Mouse (Mus musculus) embryonic fibroblast, embryonic 13.5 days (primary cell): ENCODE results near the gene Clec12b. TPM values are rescaled to one million over a fixed set of nuclear protein-coding genes. Genes with fewer than 3 reads are reported as not detected.
"Not testable (repeated sequence)": the region's sequence is repeated elsewhere in the genome, so short reads cannot be mapped to it uniquely, and the experiment has no call there.

ENCODE experiments used
- H3K27ac ChIP-seq: 2 replicates; pipeline ENCODE4 v1.5.1; 2012; ENCODE audit warnings: low read length, control low read depth, inconsistent platforms; ENCODE audit not compliant: insufficient read depth
- H3K4me1 ChIP-seq: 2 replicates; pipeline ENCODE4 v1.6.1; 2011; ENCODE audit warnings: low read length; ENCODE audit not compliant: control insufficient read depth, insufficient read depth
- H3K4me3 ChIP-seq: 2 replicates; pipeline ENCODE4 v1.5.1; 2011; ENCODE audit warnings: mild to moderate bottlenecking, control low read depth, low read length; ENCODE audit not compliant: insufficient read depth
- CTCF ChIP-seq: IDR thresholded peaks from 2 replicates; pipeline ENCODE4 v1.5.1; 2011; ENCODE audit warnings: mild to moderate bottlenecking, control low read depth, low read length, moderate library complexity, borderline replicate concordance; ENCODE audit not compliant: insufficient read depth
- POLR2A ChIP-seq: IDR thresholded peaks from 2 replicates; pipeline ENCODE4 v1.6.1; 2011; ENCODE audit warnings: low read depth, mild to moderate bottlenecking, control low read depth, low read length, moderate library complexity
- polyA plus RNA-seq: library from polyadenylated mRNA; stranded (reverse); fragments of >200 nt; gene quantifications from 2 replicates; pipeline ENCODE4 v1.2.4, GENCODE M21; 2011; ENCODE audit warnings: low read depth; ENCODE audit not compliant: missing spikeins, insufficient read length

Clec12b gene
- polyA plus RNA-seq, 1 experiment, result not detected

GRCm38 (mm10) chr6:129344408-129344807 lies 41.3 kb downstream of the Clec12b start:
- TF ChIP-seq POLR2A (no peak), CTCF (no peak)
- H3K4me1 ChIP-seq, result no peaks in the 10 kb centered on the region
- no peak overlapping the region for H3K27ac ChIP-seq
- H3K4me3 ChIP-seq, result no peak overlapping the region

- not testable (repeated sequence) for H3K27ac ChIP-seq
Measured at GRCm38 (mm10) chr6:129342391-129342790, 43.3 kb downstream of the Clec12b start, which contains the start of gene Clec12a. Gene Clec12a, plus strand, starts transcription at chr6:129342691.

GRCm38 (mm10) chr6:129337751-129338150 lies 47.9 kb downstream of the Clec12b start:
- no peak for TF ChIP-seq POLR2A
- TF ChIP-seq CTCF, result no peak
- Histone ChIP-seq H3K27ac (no peak overlapping the region), H3K4me3 (no peak overlapping the region), H3K4me1 (no peaks in the 10 kb centered on the region)

More at GRCm38 (mm10) chr6:129342391-129342790, 43.3 kb downstream of the Clec12b start, which contains the start of gene Clec12a:
- H3K4me3 ChIP-seq, H3K4me1 ChIP-seq: not testable (repeated sequence)

DNA sequence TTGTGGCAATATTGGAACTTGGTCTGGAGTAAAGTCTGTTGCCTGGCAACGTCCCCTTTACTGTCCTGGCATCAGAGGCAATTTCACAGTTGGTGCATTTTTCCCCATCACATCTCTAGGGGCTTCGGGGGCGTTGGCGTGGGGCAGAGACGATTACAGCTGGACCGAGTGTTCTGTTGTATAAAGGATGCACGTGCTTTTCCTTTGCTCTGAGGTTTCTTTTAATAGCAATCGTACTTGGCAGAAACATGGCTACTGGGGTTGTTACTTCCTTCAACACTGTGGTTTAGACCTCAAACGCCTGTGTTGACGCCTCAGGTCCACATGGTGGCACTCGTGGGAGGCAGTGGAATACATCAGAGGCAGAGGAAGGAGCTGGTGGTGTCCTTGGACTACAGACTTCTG lies 52.0 kb downstream of the Clec12b start:
- Histone ChIP-seq H3K4me1 (no peaks in the 10 kb centered on the region), H3K27ac (no peak overlapping the region), H3K4me3 (no peak overlapping the region)
- peak; percentile 63; the same call in 1 of the 2 replicates for TF ChIP-seq CTCF
- no peak for TF ChIP-seq POLR2A

GRCm38 (mm10) chr6:129331610-129332009 lies 54.1 kb downstream of the Clec12b start, which contains the start of gene 4922502D21Rik:
Gene 4922502D21Rik, minus strand, starts transcription at chr6:129331796.
- Histone ChIP-seq H3K27ac (no peak within 1 kb of the TSS), H3K4me3 (no peak within 1 kb of the TSS), H3K4me1 (no peaks in the 10 kb centered on the region)
- no peak for TF ChIP-seq CTCF

DNA sequence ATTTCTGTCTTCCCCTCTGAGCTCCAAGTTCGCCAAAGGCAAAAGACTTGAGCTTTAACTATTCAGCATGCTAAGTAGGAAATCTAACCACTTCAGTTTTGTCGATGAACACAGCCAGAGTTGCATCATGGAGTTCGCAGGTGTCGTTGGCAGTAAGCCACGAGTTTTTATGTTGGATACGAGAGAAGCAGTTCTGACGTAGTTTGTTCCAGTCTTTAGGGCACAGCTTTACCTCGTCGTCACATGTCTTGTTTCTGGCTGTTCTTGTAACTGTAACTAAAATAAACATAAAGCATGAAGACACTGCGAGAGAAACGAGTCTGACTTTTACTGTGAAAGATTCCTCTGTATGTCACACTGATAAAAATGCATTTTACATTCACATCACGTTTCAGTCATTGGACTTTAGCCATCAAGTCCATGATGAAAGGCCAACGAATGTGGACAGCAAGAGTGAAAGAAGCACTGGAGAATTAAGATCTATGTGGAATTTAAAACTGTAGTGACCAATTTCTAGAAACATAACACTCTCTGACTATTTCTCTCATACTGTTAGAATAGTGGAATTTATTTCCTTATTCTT lies 59.0 kb downstream of the Clec12b start:
- no peaks in the 10 kb centered on the region for H3K4me1 ChIP-seq
- TF ChIP-seq CTCF (no peak), POLR2A (no peak)
- H3K27ac ChIP-seq, result no peak overlapping the region
- no peak overlapping the region for H3K4me3 ChIP-seq

GRCm38 (mm10) chr6:129326016-129326415 lies 59.7 kb downstream of the Clec12b start:
- H3K27ac ChIP-seq, result no peak overlapping the region
- no peaks in the 10 kb centered on the region for H3K4me1 ChIP-seq
- no peak overlapping the region for H3K4me3 ChIP-seq
- no peak for TF ChIP-seq CTCF
- no peak for TF ChIP-seq POLR2A

Other genes starting within 250 kb of the Clec12b start
- 45.1 and 55.3 TPM in 2 replicates for gene Clec2d, start 205.3 kb downstream of the Clec12b start, polyA plus RNA-seq
- not detected in 2 replicates for gene Cd69, start 110.4 kb downstream of the Clec12b start, polyA plus RNA-seq
- gene 4922502D21Rik, start 54.1 kb downstream of the Clec12b start, polyA plus RNA-seq, result not detected in 2 replicates
- 0.61 TPM in 1 of 2 replicates, not detected in the other for gene Clec12a, start 43.2 kb downstream of the Clec12b start, polyA plus RNA-seq
- not detected in 2 replicates for gene Clec1b, start 11.4 kb upstream of the Clec12b start, polyA plus RNA-seq
- not detected in 2 replicates for gene Clec9a, start 23.0 kb upstream of the Clec12b start, polyA plus RNA-seq
- 0.52 and 0.54 TPM in 2 replicates for gene Clec1a, start 66.1 kb upstream of the Clec12b start, polyA plus RNA-seq
- gene Olr1, start 121.3 kb upstream of the Clec12b start, polyA plus RNA-seq, result 2.9 and 10.2 TPM in 2 replicates
- 0.48 TPM in 1 of 2 replicates, not detected in the other for gene Tmem52b, start 126.7 kb upstream of the Clec12b start, polyA plus RNA-seq
- 92.0 and 113 TPM in 2 replicates for gene Gabarapl1, start 147.3 kb upstream of the Clec12b start, polyA plus RNA-seq
- not detected in 2 replicates for gene Klre1, start 192.0 kb upstream of the Clec12b start, polyA plus RNA-seq
- not detected in 2 replicates for gene Klrd1, start 205.9 kb upstream of the Clec12b start, polyA plus RNA-seq
- gene Klrk1, start 238.0 kb upstream of the Clec12b start, polyA plus RNA-seq, result not detected in 2 replicates